Mouse (Mus musculus) ZHBTc4 (cell line): ENCODE measurements around the gene Rbm48.

ENCODE experiments used
- DNase-seq: peaks from one replicate; pipeline ENCODE4 v3.0.0-alpha.2; 2011; ENCODE audit warnings: low read depth, low spot score

Rbm48 gene

GRCm38 (mm10) chr5:3551481-3551880 is 44.9 kb downstream of the Rbm48 start:
- DNase-seq, result no peak

GRCm38 (mm10) chr5:3546226-3546625 is 50.2 kb downstream of the Rbm48 start:
- no peak for DNase-seq

- peak; percentile 21 for DNase-seq
These were observed 52.0 kb downstream of the Rbm48 start for GRCm38 (mm10) chr5:3544480-3544769.

GRCm38 (mm10) chr5:3543629-3544479 is 52.5 kb downstream of the Rbm48 start, which contains the start of gene Fam133b:
TSS of gene Fam133b (plus strand) at chr5:3543833.
- DNase-seq, result peak; percentile 97

GRCm38 (mm10) chr5:3541871-3542270 is 54.5 kb downstream of the Rbm48 start:
- DNase-seq, result peak; percentile 51

GRCm38 (mm10) chr5:3538505-3539472 is 57.6 kb downstream of the Rbm48 start:
- no peak for DNase-seq

GRCm38 (mm10) chr5:3536592-3537212 is 59.7 kb downstream of the Rbm48 start:
- DNase-seq, result no peak
